Mouse (Mus musculus): ENCODE measurements at regions not wholly inside any gene's neighbourhood (a gene's known extent, or its start where the extent isn't known, plus 50 kb on each side); places are given as distances from the start of the nearest gene placed in this dataset.

GRCm38 (mm10) chr4:27715696-27716095 lies 1097.2 kb upstream of the Epha7 start:
- peak; percentile 10 to 22 for DNase-seq

- DNase-seq: no peak
Measured at GRCm38 (mm10) chr4:27727761-27728160, 1085.2 kb upstream of the Epha7 start.

GRCm38 (mm10) chr4:27734143-27734542 lies 1078.8 kb upstream of the Epha7 start:
- no peak for DNase-seq

GRCm38 (mm10) chr4:27781874-27782273 lies 1031.1 kb upstream of the Epha7 start:
- DNase-seq: no peak

- no peak for DNase-seq
Measured at GRCm38 (mm10) chr4:27787070-27787469, 1025.9 kb upstream of the Epha7 start.

Data from layer of hippocampus, postnatal 36 days (tissue).